Mouse (Mus musculus) lung, postnatal 0 days (tissue): ENCODE measurements around the gene Cmtm7. TPM values are rescaled to one million over a fixed set of nuclear protein-coding genes. Genes with fewer than 3 reads are reported as not detected.

Experiments used
- ATAC-seq: fragments of 200-750 bp; cut with Nextera tagmentation; 2 replicates; pipeline ENCODE4 v1.8.0; 2017; ENCODE audit warnings: moderate library complexity
- DNase-seq: peaks from one replicate; pipeline ENCODE4 v3.0.0-alpha.2; 2016; ENCODE audit warnings: low spot score
- H3K27ac ChIP-seq: fragments of 300-500 bp; sonication (generic); 2 replicates; pipeline ENCODE4 v1.5.1; 2014; ENCODE audit warnings: antibody characterized with exemption, mild to moderate bottlenecking, low read length, mixed read lengths
- H3K27me3 ChIP-seq: fragments of 300-500 bp; sonication (generic); replicated peaks from 2 replicates; pipeline ENCODE4 v1.6.1; 2014; ENCODE audit warnings: low read length, mixed read lengths; ENCODE audit not compliant: insufficient read depth
- H3K36me3 ChIP-seq: fragments of 300-500 bp; sonication (generic); 2 replicates; pipeline ENCODE4 v1.6.1; 2014; ENCODE audit warnings: low read length, mixed read lengths; ENCODE audit not compliant: insufficient read depth
- H3K4me1 ChIP-seq: fragments of 300-500 bp; sonication (generic); 2 replicates; pipeline ENCODE4 v1.6.1; 2014; ENCODE audit warnings: antibody characterized with exemption, low read depth, low read length, mixed read lengths; ENCODE audit not compliant: insufficient read depth
- H3K4me2 ChIP-seq: fragments of 300-500 bp; sonication (generic); replicated peaks from 2 replicates; pipeline ENCODE4 v1.6.1; 2014; ENCODE audit warnings: low read depth, mild to moderate bottlenecking, low read length, moderate library complexity, mixed read lengths
- H3K4me3 ChIP-seq: fragments of 300-500 bp; sonication (generic); 2 replicates; pipeline ENCODE4 v1.5.1; 2014; ENCODE audit warnings: low read depth, low read length
- H3K9ac ChIP-seq: fragments of 300-500 bp; sonication (generic); replicated peaks from 2 replicates; pipeline ENCODE4 v1.6.1; 2014; ENCODE audit warnings: low read depth, mild to moderate bottlenecking
- H3K9me3 ChIP-seq: fragments of 300-500 bp; sonication (generic); 2 replicates; pipeline ENCODE4 v1.6.1; 2016; ENCODE audit warnings: low read length, mixed read lengths
- CTCF ChIP-seq: IDR thresholded peaks from 2 replicates; pipeline ENCODE4 v1.5.1; 2016; ENCODE audit warnings: antibody characterized with exemption, mild to moderate bottlenecking
- EP300 ChIP-seq: IDR thresholded peaks from 2 replicates; pipeline ENCODE4 v1.6.1; 2016; ENCODE audit warnings: antibody characterized with exemption, mild to moderate bottlenecking, control low read depth
- WGBS: fragments of 180-500 bp; shearing (Covaris S2); extraction: QIAGEN DNeasy Blood & Tissue Kit; methylation state at CpG from one replicate; pipeline ENCODE4 v1.1.7; 2014; 5-methylcytosine and 5-hydroxymethylcytosine counted together
- polyA plus RNA-seq: library from polyadenylated mRNA; unstranded; fragments of >200 nt; fragmentation: Nextera tagmentation; extraction: Ambion mirVana; gene quantifications from 2 replicates; pipeline ENCODE4 v1.2.1, GENCODE M21; 2015

Cmtm7 gene
- polyA plus RNA-seq, 1 experiment from 2014 or later = 74.8 TPM

- no peak for ATAC-seq
Observed at GRCm38 (mm10) chr9:114808671-114809070, 27.0 kb upstream of the Cmtm7 start.

GRCm38 (mm10) chr9:114807261-114807660 is 25.6 kb upstream of the Cmtm7 start:
- H3K27ac ChIP-seq = no peak overlapping the region
- H3K4me1 ChIP-seq = peaks cover 7% of the 10 kb centered on the region; the same call in 1 of the 2 replicates
- no peaks in the 10 kb centered on the region for H3K27me3 ChIP-seq
- H3K9me3 ChIP-seq = no peaks in the 10 kb centered on the region
- H3K9ac ChIP-seq = no peak overlapping the region
- TF ChIP-seq CTCF (no peak), EP300 (no peak)
- no peak overlapping the region for H3K4me2 ChIP-seq
- H3K36me3 ChIP-seq = no peaks in the 10 kb centered on the region
- WGBS = 49% methylated on average over 8 of the region's 8 CpGs
- ATAC-seq = no peak
- no peak overlapping the region for H3K4me3 ChIP-seq
- DNase-seq = no peak

More at GRCm38 (mm10) chr9:114808671-114809070, 27.0 kb upstream of the Cmtm7 start:
- no peak for DNase-seq
- no peak overlapping the region for H3K4me3 ChIP-seq
- peaks cover 7% of the 10 kb centered on the region; the same call in 1 of the 2 replicates for H3K4me1 ChIP-seq
- H3K27ac ChIP-seq = no peak overlapping the region
- peak; percentile 23; the same call in 1 of the 2 replicates for TF ChIP-seq CTCF
- TF ChIP-seq EP300 = no peak
- no peaks in the 10 kb centered on the region for H3K9me3 ChIP-seq
- H3K9ac ChIP-seq = no peak overlapping the region
- WGBS = 38% methylated on average over 5 of the region's 5 CpGs
- H3K4me2 ChIP-seq = no peak overlapping the region
- H3K36me3 ChIP-seq = no peaks in the 10 kb centered on the region
- H3K27me3 ChIP-seq = no peaks in the 10 kb centered on the region

- no peaks in the 10 kb centered on the region for H3K9me3 ChIP-seq
- peaks cover 7% of the 10 kb centered on the region; the same call in 1 of the 2 replicates for H3K4me1 ChIP-seq
- H3K36me3 ChIP-seq = no peaks in the 10 kb centered on the region
- no peak overlapping the region for H3K27ac ChIP-seq
- DNase-seq (peak; percentile 95), ATAC-seq (peak; percentile 90)
- H3K4me2 ChIP-seq = peak overlapping the region; percentile 28; the same call in 1 of the 2 replicates
- TF ChIP-seq CTCF (no peak), EP300 (peak; percentile 84)
- no peak overlapping the region for H3K9ac ChIP-seq
- WGBS = 21% methylated on average over 19 of the region's 19 CpGs
- no peaks in the 10 kb centered on the region for H3K27me3 ChIP-seq
- no peak overlapping the region for H3K4me3 ChIP-seq
Observed at GRCm38 (mm10) chr9:114805151-114805671, 23.6 kb upstream of the Cmtm7 start.

- 75% methylated on average over 1 of the region's 1 CpGs for WGBS
- TF ChIP-seq CTCF (no peak), EP300 (no peak)
- H3K27ac ChIP-seq = no peak overlapping the region
Observed at GRCm38 (mm10) chr9:114802191-114802590, 20.5 kb upstream of the Cmtm7 start.

GRCm38 (mm10) chr9:114801301-114801700 is 19.6 kb upstream of the Cmtm7 start:
- Histone ChIP-seq H3K27ac (no peak overlapping the region), H3K4me1 (peaks cover 7% of the 10 kb centered on the region; the same call in 1 of the 2 replicates), H3K27me3 (no peaks in the 10 kb centered on the region), H3K4me2 (no peak overlapping the region), H3K4me3 (no peak overlapping the region), H3K36me3 (no peaks in the 10 kb centered on the region), H3K9ac (no peak overlapping the region), H3K9me3 (no peaks in the 10 kb centered on the region)
- ATAC-seq = no peak
- 52% methylated on average over 15 of the region's 15 CpGs for WGBS
- DNase-seq = no peak
- no peak for TF ChIP-seq EP300
- no peak for TF ChIP-seq CTCF

More at GRCm38 (mm10) chr9:114802191-114802590, 20.5 kb upstream of the Cmtm7 start:
- ATAC-seq = no peak
- Histone ChIP-seq H3K9me3 (no peaks in the 10 kb centered on the region), H3K36me3 (no peaks in the 10 kb centered on the region), H3K4me1 (peaks cover 7% of the 10 kb centered on the region; the same call in 1 of the 2 replicates), H3K9ac (no peak overlapping the region), H3K4me2 (no peak overlapping the region), H3K4me3 (no peak overlapping the region), H3K27me3 (no peaks in the 10 kb centered on the region)
- no peak for DNase-seq

GRCm38 (mm10) chr9:114799498-114800107 is 17.9 kb upstream of the Cmtm7 start:
- no peaks in the 10 kb centered on the region for H3K36me3 ChIP-seq
- H3K9ac ChIP-seq = no peak overlapping the region
- TF ChIP-seq EP300 (no peak), CTCF (no peak)
- no peak overlapping the region for H3K4me2 ChIP-seq
- DNase-seq (no peak), ATAC-seq (no peak)
- no peak overlapping the region for H3K4me3 ChIP-seq
- no peaks in the 10 kb centered on the region for H3K27me3 ChIP-seq
- H3K9me3 ChIP-seq = no peaks in the 10 kb centered on the region
- H3K4me1 ChIP-seq = peaks cover under 1% of the 10 kb centered on the region; the same call in 1 of the 2 replicates
- no peak overlapping the region for H3K27ac ChIP-seq
- 51% methylated on average over 10 of the region's 10 CpGs for WGBS
